Mouse (Mus musculus) urinary bladder, adult 2 months (tissue): ENCODE data around the gene Tspan33. TPM values are rescaled to one million over a fixed set of nuclear protein-coding genes. Genes with fewer than 3 reads are reported as not detected.

Experiments
- DNase-seq: peaks from one replicate; pipeline ENCODE4 v3.0.0; 2022; ENCODE audit warnings: low spot score
- polyA plus RNA-seq: library from polyadenylated mRNA; depleted of rRNA; stranded (reverse); fragments of >200 nt; gene quantifications from 2 replicates; pipeline ENCODE4 v1.2.3, GENCODE M21; 2012

Tspan33 gene
- polyA plus RNA-seq, 1 experiment, result 2.0 TPM

DNA sequence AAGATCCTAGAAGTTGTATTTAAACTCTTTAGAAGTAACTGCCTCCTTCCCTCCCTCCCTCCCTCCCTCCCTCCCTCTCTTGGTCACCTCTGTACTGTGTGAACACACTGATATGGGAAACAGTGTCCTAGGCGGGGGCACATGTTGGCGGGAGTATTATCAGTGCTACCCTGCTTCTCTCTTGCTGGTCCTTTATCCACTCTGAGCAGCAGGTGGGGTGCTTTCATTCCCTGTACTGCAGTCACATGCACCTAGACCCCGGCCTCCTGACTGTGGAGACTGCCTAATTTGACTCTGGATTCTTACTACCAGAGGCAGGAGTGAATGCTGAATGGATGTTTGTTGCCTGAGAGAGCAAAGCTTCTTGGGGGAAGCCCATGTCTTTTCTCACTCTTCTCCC, 3.5 kb downstream of the Tspan33 start:
- no peak for DNase-seq

- DNase-seq, result no peak
These were observed 5.2 kb downstream of the Tspan33 start for GRCm38 (mm10) chr6:29699085-29699745.

DNA sequence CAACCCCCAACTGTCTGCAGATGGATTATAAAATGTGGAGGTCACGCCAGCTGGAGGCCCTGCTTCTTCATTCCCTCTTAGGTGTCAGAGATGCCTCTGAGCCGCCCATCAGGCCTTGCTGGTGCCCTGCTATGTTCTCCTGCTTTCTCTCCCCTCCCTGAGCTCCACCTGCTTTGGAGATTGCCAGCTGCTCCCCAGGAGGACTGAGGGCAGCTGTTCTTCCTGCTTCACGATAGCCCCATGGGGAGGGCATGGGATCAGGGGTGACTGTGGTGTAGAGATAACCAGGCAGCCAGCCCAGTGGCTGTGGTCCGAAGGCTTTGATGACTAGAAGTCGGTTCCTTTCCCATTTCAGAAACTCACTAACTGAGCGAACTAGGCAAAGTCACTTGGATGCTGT, 7.0 kb downstream of the Tspan33 start:
- no peak for DNase-seq

DNA sequence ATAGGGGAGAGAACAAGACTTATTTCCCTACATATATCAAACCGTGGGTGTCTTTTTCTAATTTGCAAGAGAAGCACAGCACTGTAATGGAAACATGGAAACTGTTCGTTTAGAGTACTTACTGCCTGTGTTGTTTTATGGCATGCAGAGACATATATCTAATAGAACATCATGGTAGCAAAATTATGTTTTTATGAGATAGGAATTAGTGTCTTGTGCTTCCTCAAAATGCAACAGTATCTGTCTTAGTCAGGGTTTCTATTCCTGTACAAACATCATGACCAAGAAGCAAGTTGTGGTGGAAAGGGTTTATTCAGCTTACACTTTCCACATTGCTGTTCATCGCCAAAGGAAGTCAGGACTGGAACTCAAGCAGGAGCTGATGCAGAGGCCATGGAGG, 8.1 kb downstream of the Tspan33 start:
- DNase-seq, result no peak

DNA sequence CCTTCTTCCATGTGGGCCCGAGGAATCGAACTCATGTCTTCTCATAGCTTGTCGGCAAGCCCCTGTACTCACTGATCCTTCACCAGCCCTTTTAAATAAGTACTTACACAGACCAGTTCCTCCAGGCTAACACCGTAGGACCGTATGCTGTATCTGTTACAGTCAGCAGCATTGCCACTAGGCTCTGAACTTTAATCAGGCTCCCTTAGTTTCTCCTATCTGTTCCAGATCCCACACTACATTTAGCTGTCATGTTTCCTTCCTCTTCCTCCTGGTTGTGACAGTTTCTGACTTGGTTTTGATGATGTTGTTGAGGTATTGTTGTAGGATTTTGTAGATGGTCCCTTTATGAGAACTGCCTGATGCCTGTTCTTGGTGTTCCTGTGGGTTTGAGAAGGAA, 10.1 kb downstream of the Tspan33 start:
- DNase-seq, result no peak

- DNase-seq, result no peak
These were observed 13.9 kb downstream of the Tspan33 start for GRCm38 (mm10) chr6:29707902-29708301.

DNA sequence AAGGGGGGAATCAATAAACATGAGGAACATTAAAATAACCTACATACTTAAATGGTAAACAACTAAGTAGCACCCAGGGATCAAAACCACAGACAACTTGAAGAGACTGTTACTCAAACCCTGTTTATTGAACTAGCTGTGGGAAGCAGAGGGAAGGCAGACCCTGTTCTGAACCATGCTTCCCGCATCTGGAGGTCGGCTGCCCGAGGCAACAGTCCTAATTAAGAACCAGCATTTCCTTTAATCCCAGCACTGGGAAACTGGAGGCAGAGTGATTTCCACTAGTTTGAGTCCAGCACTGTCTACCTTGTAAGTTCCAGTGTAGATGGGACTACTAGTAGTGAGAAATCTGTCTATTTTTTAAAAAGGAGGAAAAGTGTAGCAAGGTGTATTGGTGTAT, 17.3 kb downstream of the Tspan33 start:
- DNase-seq, result no peak

GRCm38 (mm10) chr6:29712011-29712584, 18.1 kb downstream of the Tspan33 start:
- DNase-seq, result no peak

- no peak for DNase-seq
These were observed 22.8 kb downstream of the Tspan33 start for GRCm38 (mm10) chr6:29716624-29717365.

DNA sequence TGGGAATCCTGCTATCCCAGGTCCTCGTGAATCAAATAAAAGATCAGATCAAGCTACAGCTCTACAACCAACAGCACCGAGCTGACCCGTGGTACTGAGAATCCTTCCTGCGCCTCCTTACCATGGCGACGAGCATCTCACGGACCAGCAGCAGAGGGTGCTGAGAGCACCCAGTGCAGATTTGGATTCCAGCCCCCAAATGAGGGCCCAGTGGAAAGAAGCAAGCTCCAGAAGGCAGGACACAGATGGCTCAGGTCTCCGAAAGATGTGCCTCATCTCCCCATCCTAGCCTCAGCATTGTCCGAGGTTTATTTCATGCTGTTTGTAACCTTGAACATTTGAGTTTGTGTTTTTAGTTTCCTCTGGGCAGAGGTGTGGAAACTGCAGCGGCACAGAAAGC, 23.5 kb downstream of the Tspan33 start:
- no peak for DNase-seq

DNA sequence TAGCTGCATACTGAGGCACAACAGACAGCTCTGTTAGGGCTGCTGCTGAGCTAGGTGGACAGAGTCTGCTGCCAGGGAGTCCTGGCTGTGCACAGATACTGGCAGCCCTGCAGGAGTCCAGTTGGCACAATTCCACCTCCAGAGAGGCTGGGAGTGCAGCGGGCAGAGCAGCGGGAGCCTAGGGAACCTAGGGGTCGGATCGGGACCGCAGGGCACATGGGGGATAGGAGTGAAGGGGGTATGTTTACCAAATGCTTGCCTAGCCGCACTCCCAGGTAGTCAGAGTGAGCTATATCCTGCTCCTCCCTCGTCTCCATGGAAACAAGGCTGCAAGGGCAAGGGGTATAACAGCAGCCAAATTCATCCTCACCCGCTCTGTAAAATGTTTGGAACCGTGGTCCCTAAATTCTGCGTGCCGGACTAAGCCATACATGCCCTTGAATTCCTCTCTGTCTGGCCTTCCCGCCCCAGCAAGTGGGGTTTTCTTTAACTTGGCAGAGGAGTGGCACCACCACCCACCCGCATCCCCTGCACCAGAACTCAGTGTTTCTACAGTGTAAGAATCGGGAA, 24.0 kb downstream of the Tspan33 start:
- DNase-seq, result no peak

- DNase-seq, result no peak
These were observed 24.9 kb downstream of the Tspan33 start for GRCm38 (mm10) chr6:29718894-29719329.

GRCm38 (mm10) chr6:29721890-29722289, 27.9 kb downstream of the Tspan33 start:
- no peak for DNase-seq

GRCm38 (mm10) chr6:29726576-29727200, 32.7 kb downstream of the Tspan33 start:
- no peak for DNase-seq

- no peak for DNase-seq
These were observed 34.0 kb downstream of the Tspan33 start for GRCm38 (mm10) chr6:29728035-29728434.

GRCm38 (mm10) chr6:29729491-29729890, 35.5 kb downstream of the Tspan33 start:
- no peak for DNase-seq

GRCm38 (mm10) chr6:29735336-29735688, 41.3 kb downstream of the Tspan33 start, which contains the start of gene Smo:
Smo (plus strand) TSS chr6:29735503.
- peak; percentile 74 for DNase-seq

DNA sequence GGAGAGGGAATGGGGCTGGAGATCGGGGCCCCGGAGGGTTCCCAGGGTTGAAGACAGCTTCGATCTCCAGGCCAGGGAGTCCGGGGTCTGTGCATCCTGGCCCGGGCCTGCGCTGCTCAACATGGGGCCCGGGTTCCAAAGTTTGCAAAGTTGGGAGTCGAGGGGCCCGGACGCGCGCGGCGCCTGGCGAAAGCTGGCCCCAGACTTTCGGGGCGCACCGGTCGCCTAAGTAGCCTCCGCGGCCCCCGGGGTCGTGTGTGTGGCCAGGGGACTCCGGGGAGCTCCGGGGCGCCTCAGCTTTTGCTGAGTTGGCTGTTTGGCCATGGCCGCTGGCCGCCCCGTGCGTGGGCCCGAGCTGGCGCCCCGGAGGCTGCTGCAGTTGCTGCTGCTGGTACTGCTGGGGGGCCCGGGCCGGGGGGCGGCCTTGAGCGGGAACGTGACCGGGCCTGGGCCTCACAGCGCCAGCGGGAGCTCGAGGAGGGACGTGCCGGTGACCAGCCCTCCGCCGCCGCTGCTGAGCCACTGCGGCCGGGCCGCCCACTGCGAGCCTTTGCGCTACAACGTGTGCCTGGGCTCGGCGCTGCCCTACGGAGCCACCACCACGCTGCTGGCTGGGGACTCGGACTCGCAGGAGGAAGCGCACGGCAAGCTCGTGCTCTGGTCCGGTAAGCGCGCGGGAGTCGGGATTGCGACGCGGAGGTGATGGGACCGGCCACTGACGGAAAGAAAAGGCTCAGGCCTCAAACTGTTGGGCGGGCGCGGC, 41.8 kb downstream of the Tspan33 start:
- DNase-seq, result peak; percentile 60

GRCm38 (mm10) chr6:29736610-29737458, 42.8 kb downstream of the Tspan33 start:
- DNase-seq, result no peak

GRCm38 (mm10) chr6:29751466-29752152, 57.6 kb downstream of the Tspan33 start:
- DNase-seq, result no peak
